Mouse (Mus musculus) limb, embryonic 15.5 days (tissue): ENCODE data around the gene 2410015M20Rik. TPM values are rescaled to one million over a fixed set of nuclear protein-coding genes. Genes with fewer than 3 reads are reported as not detected.

Source experiments
- ATAC-seq: fragments of 200-750 bp; cut with Nextera tagmentation; 2 replicates; pipeline ENCODE4 v1.8.0; 2017; ENCODE audit warnings: low read depth, moderate TSS enrichment; ENCODE audit not compliant: insufficient number of reproducible peaks, low FRiP score, low TSS enrichment
- H3K27ac ChIP-seq: fragments of 300-500 bp; sonication (generic); 2 replicates; pipeline ENCODE4 v1.5.1; 2015; ENCODE audit warnings: moderate library complexity, mild to moderate bottlenecking, inconsistent platforms
- H3K27me3 ChIP-seq: fragments of 300-500 bp; sonication (generic); 2 replicates; pipeline ENCODE4 v1.6.1; 2015; ENCODE audit warnings: inconsistent platforms
- H3K36me3 ChIP-seq: fragments of 300-500 bp; sonication (generic); 2 replicates; pipeline ENCODE4 v1.6.1; 2015; ENCODE audit warnings: inconsistent platforms
- H3K4me1 ChIP-seq: fragments of 300-500 bp; sonication (generic); 2 replicates; pipeline ENCODE4 v1.6.1; 2015; ENCODE audit warnings: inconsistent platforms
- H3K4me2 ChIP-seq: fragments of 300-500 bp; sonication (generic); 2 replicates; pipeline ENCODE4 v1.6.1; 2015; ENCODE audit warnings: mild to moderate bottlenecking, inconsistent platforms
- H3K4me3 ChIP-seq: fragments of 300-500 bp; sonication (generic); 2 replicates; pipeline ENCODE4 v1.5.1; 2015; ENCODE audit warnings: mild to moderate bottlenecking, inconsistent platforms
- H3K9ac ChIP-seq: fragments of 300-500 bp; sonication (generic); 2 replicates; pipeline ENCODE4 v1.6.1; 2015; ENCODE audit warnings: inconsistent platforms
- H3K9me3 ChIP-seq: fragments of 300-500 bp; sonication (generic); 2 replicates; pipeline ENCODE4 v1.6.1; 2016; ENCODE audit warnings: inconsistent platforms
- WGBS: fragments of 180-500 bp; shearing (Covaris S2); methylation state at CpG from one replicate; pipeline ENCODE4 v1.1.7; 2015; 5-methylcytosine and 5-hydroxymethylcytosine counted together
- polyA plus RNA-seq: library from polyadenylated mRNA; unstranded; fragments of >200 nt; fragmentation: Nextera tagmentation; extraction: Ambion mirVana; gene quantifications from 2 replicates; pipeline ENCODE4 v1.2.1, GENCODE M21; 2015

Gene 2410015M20Rik
- polyA plus RNA-seq, 1 experiment from 2014 or later: 257 TPM

GRCm38 (mm10) chr17:56611861-56612564 lies 2.4 kb upstream of the 2410015M20Rik start:
- Histone ChIP-seq H3K4me1 (peaks cover 46% of the 10 kb centered on the region), H3K9me3 (no peaks in the 10 kb centered on the region), H3K36me3 (peaks cover 36% of the 10 kb centered on the region), H3K4me3 (no peak overlapping the region), H3K9ac (no peak overlapping the region), H3K4me2 (peak overlapping the region; percentile 10; the same call in 1 of the 2 replicates), H3K27me3 (no peaks in the 10 kb centered on the region), H3K27ac (no peak overlapping the region)
- no peak for ATAC-seq
- WGBS: 22% methylated on average over 14 of the region's 14 CpGs

- Histone ChIP-seq H3K9me3 (no peaks in the 10 kb centered on the region), H3K4me2 (no peak overlapping the region), H3K27ac (0 out of 2 replicates have a peak overlapping the region, but pooled peaks have one; percentile 50), H3K4me3 (no peak overlapping the region), H3K27me3 (no peaks in the 10 kb centered on the region), H3K4me1 (peaks cover 46% of the 10 kb centered on the region), H3K36me3 (peaks cover 36% of the 10 kb centered on the region), H3K9ac (no peak overlapping the region; the same call in 1 of the 2 replicates)
- no peak for ATAC-seq
- WGBS: 72% methylated on average over 2 of the region's 2 CpGs
Measured at GRCm38 (mm10) chr17:56611323-56611722, 1.8 kb upstream of the 2410015M20Rik start.

- Histone ChIP-seq H3K27ac (peak overlapping the region; percentile 78), H3K9me3 (no peaks in the 10 kb centered on the region), H3K36me3 (peaks cover 42% of the 10 kb centered on the region), H3K27me3 (no peaks in the 10 kb centered on the region), H3K4me3 (peak overlapping the region; percentile 64), H3K4me2 (peak overlapping the region; percentile 73), H3K9ac (peak overlapping the region; percentile 57; the same call in 1 of the 2 replicates), H3K4me1 (peaks cover 32% of the 10 kb centered on the region)
- WGBS: 39% methylated on average over 5 of the region's 5 CpGs
- ATAC-seq: no peak
Measured at GRCm38 (mm10) chr17:56608699-56609098, 872 bp downstream of the 2410015M20Rik start.

- H3K36me3 ChIP-seq: peaks cover 53% of the 10 kb centered on the region
- no peaks in the 10 kb centered on the region for H3K27me3 ChIP-seq
- H3K4me2 ChIP-seq: no peak overlapping the region
- H3K9me3 ChIP-seq: no peaks in the 10 kb centered on the region
- peaks cover 28% of the 10 kb centered on the region for H3K4me1 ChIP-seq
- no peak overlapping the region for H3K4me3 ChIP-seq
- H3K9ac ChIP-seq: no peak overlapping the region
- no peak for ATAC-seq
- 56% methylated on average over 3 of the region's 3 CpGs for WGBS
- no peak overlapping the region for H3K27ac ChIP-seq
Measured at GRCm38 (mm10) chr17:56607521-56608062, 2.0 kb downstream of the 2410015M20Rik start.

GRCm38 (mm10) chr17:56605431-56605830 lies 4.1 kb downstream of the 2410015M20Rik start:
- H3K4me3 ChIP-seq: no peak overlapping the region
- no peak overlapping the region for H3K9ac ChIP-seq
- H3K36me3 ChIP-seq: peaks cover 75% of the 10 kb centered on the region
- no peaks in the 10 kb centered on the region for H3K27me3 ChIP-seq
- no peak for ATAC-seq
- 88% methylated on average over 9 of the region's 9 CpGs for WGBS
- H3K4me1 ChIP-seq: peaks cover 21% of the 10 kb centered on the region
- H3K4me2 ChIP-seq: no peak overlapping the region
- H3K9me3 ChIP-seq: no peaks in the 10 kb centered on the region
- H3K27ac ChIP-seq: no peak overlapping the region

GRCm38 (mm10) chr17:56604422-56604821 lies 5.1 kb downstream of the 2410015M20Rik start:
- WGBS: 85% methylated on average over 3 of the region's 3 CpGs
- peaks cover 17% of the 10 kb centered on the region for H3K4me1 ChIP-seq
- H3K9ac ChIP-seq: no peak overlapping the region
- H3K4me3 ChIP-seq: no peak overlapping the region
- H3K9me3 ChIP-seq: no peaks in the 10 kb centered on the region
- no peak overlapping the region for H3K27ac ChIP-seq
- H3K36me3 ChIP-seq: peaks cover 85% of the 10 kb centered on the region
- no peak overlapping the region for H3K4me2 ChIP-seq
- no peaks in the 10 kb centered on the region for H3K27me3 ChIP-seq
- ATAC-seq: no peak

- Histone ChIP-seq H3K4me3 (no peak overlapping the region), H3K9ac (no peak overlapping the region), H3K4me1 (peaks cover 16% of the 10 kb centered on the region), H3K9me3 (no peaks in the 10 kb centered on the region), H3K27me3 (no peaks in the 10 kb centered on the region), H3K4me2 (no peak overlapping the region), H3K27ac (no peak overlapping the region), H3K36me3 (peaks cover 88% of the 10 kb centered on the region)
- ATAC-seq: no peak
- WGBS: 85% methylated on average over 9 of the region's 9 CpGs
Measured at GRCm38 (mm10) chr17:56604070-56604380, 5.5 kb downstream of the 2410015M20Rik start.

GRCm38 (mm10) chr17:56603186-56604069 lies 6.1 kb downstream of the 2410015M20Rik start:
- Histone ChIP-seq H3K9ac (no peak overlapping the region), H3K4me3 (no peak overlapping the region), H3K36me3 (peaks cover 88% of the 10 kb centered on the region), H3K4me2 (no peak overlapping the region), H3K9me3 (no peaks in the 10 kb centered on the region), H3K27ac (no peak overlapping the region), H3K4me1 (peaks cover 10% of the 10 kb centered on the region), H3K27me3 (no peaks in the 10 kb centered on the region)
- 93% methylated on average over 28 of the region's 28 CpGs for WGBS
- ATAC-seq: no peak

- 0 out of 2 replicates have a peak, but pooled peaks cover 11% of the 10 kb centered on the region for H3K4me1 ChIP-seq
- H3K36me3 ChIP-seq: peaks cover 92% of the 10 kb centered on the region
- H3K4me2 ChIP-seq: no peak overlapping the region
- no peak overlapping the region for H3K9ac ChIP-seq
- H3K27ac ChIP-seq: no peak overlapping the region
- no peaks in the 10 kb centered on the region for H3K27me3 ChIP-seq
- no peaks in the 10 kb centered on the region for H3K9me3 ChIP-seq
- no peak overlapping the region for H3K4me3 ChIP-seq
- 85% methylated on average over 8 of the region's 8 CpGs for WGBS
- ATAC-seq: peak; percentile 50; the same call in 1 of the 2 replicates
Measured at GRCm38 (mm10) chr17:56593527-56594271, 15.9 kb downstream of the 2410015M20Rik start.

GRCm38 (mm10) chr17:56592553-56592952 lies 17.0 kb downstream of the 2410015M20Rik start:
- Histone ChIP-seq H3K27me3 (no peaks in the 10 kb centered on the region), H3K9me3 (no peaks in the 10 kb centered on the region), H3K27ac (0 out of 2 replicates have a peak overlapping the region, but pooled peaks have one; percentile 5), H3K4me3 (no peak overlapping the region), H3K36me3 (peaks cover 96% of the 10 kb centered on the region), H3K4me1 (peaks cover 14% of the 10 kb centered on the region), H3K4me2 (no peak overlapping the region), H3K9ac (no peak overlapping the region)
- ATAC-seq: peak; percentile 35; the same call in 1 of the 2 replicates

GRCm38 (mm10) chr17:56588921-56589320 lies 20.6 kb downstream of the 2410015M20Rik start:
- H3K9ac ChIP-seq: no peak overlapping the region
- no peak overlapping the region for H3K4me2 ChIP-seq
- H3K9me3 ChIP-seq: no peaks in the 10 kb centered on the region
- H3K4me1 ChIP-seq: peaks cover 32% of the 10 kb centered on the region
- H3K27me3 ChIP-seq: no peaks in the 10 kb centered on the region
- H3K27ac ChIP-seq: no peak overlapping the region
- H3K4me3 ChIP-seq: no peak overlapping the region
- peaks cover 73% of the 10 kb centered on the region for H3K36me3 ChIP-seq
- 94% methylated on average over 4 of the region's 4 CpGs for WGBS
- ATAC-seq: no peak
